In genomic region chrX:164291147-164291546, GRCm38 (mm10) we compare ENCODE assay signal across 19 mouse cellular contexts. TPM values are rescaled to one million over a fixed set of nuclear protein-coding genes. Genes with fewer than 3 reads are reported as not detected.
A peak's percentile ranks its signal among the peaks of the same experiment; 100 is the strongest.
DNase-seq lines count a peak whose midpoint lies in the region; ATAC-seq and TF ChIP-seq lines count a peak whose summit lies in the region.
"Had no signal": no experiment of that assay in that cellular context is flagged by ENCODE, and none has a peak within 500 bp of the region (broad histone marks: within the 10 kb centered on the region; RNA-seq: fewer than 3 reads in every experiment).

No protein-coding gene starts in this region.

- no peak overlapping the region for H3K27ac ChIP-seq in lung, embryonic 14.5 days (ENCODE audit: low read depth)
- H3K27ac ChIP-seq in embryonic fibroblast, embryonic 13.5 days (ENCODE audit: insufficient read depth, low read length): 0 out of 2 replicates have a peak overlapping the region, but pooled peaks have one; percentile 26
- H3K27ac ChIP-seq: forebrain, embryonic 10.5 days; hindbrain, embryonic 15.5 days; midbrain, embryonic 12.5 days had no signal

- DNase-seq in gastrocnemius, adult 18-20 months (ENCODE audit: low spot score): peak; percentile 28
- DNase-seq in gastrocnemius, postnatal 14 days: no peak
- DNase-seq in lung, embryonic 14.5 days: peak; percentile 59
- no peak for DNase-seq in lung, postnatal 4 days
- DNase-seq in mesoderm, embryonic 11.5 days (ENCODE audit: low read depth, low spot score): peak; percentile 24
- no peak for DNase-seq in thymus, postnatal 0 days (ENCODE audit: low spot score)
- DNase-seq in kidney, postnatal 4 days: no peak
- DNase-seq: cerebellum, adult 18-20 months; layer of hippocampus, postnatal 36 days; right cerebral cortex, adult 18-20 months; thymus, postnatal 4 days had no signal

- H3K36me3 ChIP-seq in lung, embryonic 14.5 days (ENCODE audit: insufficient read depth): no peaks in the 10 kb centered on the region
- H3K36me3 ChIP-seq: forebrain, embryonic 10.5 days; hindbrain, embryonic 15.5 days; midbrain, embryonic 12.5 days had no signal

- no peak overlapping the region for H3K4me3 ChIP-seq in lung, embryonic 14.5 days (ENCODE audit: low read depth, low read length)
- H3K4me3 ChIP-seq in embryonic fibroblast, embryonic 13.5 days (ENCODE audit: insufficient read depth, low read length): no peak overlapping the region
- H3K4me3 ChIP-seq: forebrain, embryonic 10.5 days; hindbrain, embryonic 15.5 days; midbrain, embryonic 12.5 days; myocyte had no signal

- no peak overlapping the region for H3K9ac ChIP-seq in lung, embryonic 14.5 days
- H3K9ac ChIP-seq: hindbrain, embryonic 15.5 days; midbrain, embryonic 12.5 days had no signal

- no peaks in the 10 kb centered on the region for H3K4me1 ChIP-seq in lung, embryonic 14.5 days (ENCODE audit: insufficient read depth)
- H3K4me1 ChIP-seq in embryonic fibroblast, embryonic 13.5 days (ENCODE audit: control insufficient read depth, insufficient read depth, low read length): no peaks in the 10 kb centered on the region
- H3K4me1 ChIP-seq: forebrain, embryonic 10.5 days; hindbrain, embryonic 15.5 days; midbrain, embryonic 12.5 days had no signal

- WGBS in lung, embryonic 14.5 days: 26% methylated on average over 5 of the region's 5 CpGs

- H3K9me3 ChIP-seq in lung, embryonic 14.5 days (ENCODE audit: low read depth, low read length): no peaks in the 10 kb centered on the region
- H3K9me3 ChIP-seq: forebrain, embryonic 10.5 days; hindbrain, embryonic 15.5 days; midbrain, embryonic 12.5 days had no signal

- no peak for ATAC-seq in lung, embryonic 14.5 days (ENCODE audit: insufficient read depth)
- ATAC-seq: intestine, postnatal 0 days; Patski had no signal

- H3K4me2 ChIP-seq in lung, embryonic 14.5 days: no peak overlapping the region
- H3K4me2 ChIP-seq: heart, embryonic 11.5 days; hindbrain, embryonic 15.5 days; midbrain, embryonic 12.5 days had no signal

- intact Hi-C loops in gastrocnemius, postnatal 14 days (cut with DNase I; ENCODE audit: low total_unique reads): no loop called here

- TF ChIP-seq POLR2A in embryonic fibroblast, embryonic 13.5 days (IDR thresholded peaks at IDR 0.05; ENCODE audit: low read depth, low read length): no peak

- no peak for TF ChIP-seq CTCF in lung, embryonic 14.5 days (IDR thresholded peaks at IDR 0.05; ENCODE audit: low read depth)
- no peak for TF ChIP-seq CTCF in embryonic fibroblast, embryonic 13.5 days (IDR thresholded peaks at IDR 0.05; ENCODE audit: borderline replicate concordance, insufficient read depth, low read length)

- H3K27me3 ChIP-seq in lung, embryonic 14.5 days (ENCODE audit: insufficient read depth, low read length): no peaks in the 10 kb centered on the region
- H3K27me3 ChIP-seq: hindbrain, embryonic 15.5 days had no signal

RNA-seq across cellular contexts. Expression of gene Pir, which starts 22.0 kb away (rescaled TPM):
- 1 to 10 TPM; 2.9 to 6.0 TPM for total RNA-seq in gastrocnemius, adult 18-20 months (2021)
- 1 to 10 TPM; 1.0 to 2.5 TPM for total RNA-seq in gastrocnemius, postnatal 14 days (2021)
- polyA plus RNA-seq in lung, embryonic 14.5 days (2014; fragmentation: Nextera tagmentation; extraction: Ambion mirVana): 15.1 and 15.9 TPM in 2 replicates
- polyA plus RNA-seq in embryonic fibroblast, embryonic 13.5 days (2011; ENCODE audit: insufficient read length, low read depth, missing spikeins): 11.8 and 14.6 TPM in 2 replicates
- polyA plus RNA-seq in thymus, postnatal 0 days (2015; fragmentation: Nextera tagmentation; extraction: Ambion mirVana): 5.6 and 6.8 TPM in 2 replicates
- polyA plus RNA-seq: Patski had no signal

RNA-seq across cellular contexts. Expression of gene Bmx, which starts 33.2 kb away (rescaled TPM):
- under 1 TPM; 0.27 to 0.33 TPM for total RNA-seq in gastrocnemius, adult 18-20 months (2021)
- under 1 TPM; 0.44 to 0.86 TPM for total RNA-seq in gastrocnemius, postnatal 14 days (2021)
- 0.66 and 1.1 TPM in 2 replicates for polyA plus RNA-seq in lung, embryonic 14.5 days (2014; fragmentation: Nextera tagmentation; extraction: Ambion mirVana)
- not detected in 2 replicates for polyA plus RNA-seq in embryonic fibroblast, embryonic 13.5 days (2011; ENCODE audit: insufficient read length, low read depth, missing spikeins)
- polyA plus RNA-seq in thymus, postnatal 0 days (2015; fragmentation: Nextera tagmentation; extraction: Ambion mirVana): 0.39 and 0.72 TPM in 2 replicates
- polyA plus RNA-seq: myocyte, Patski had no signal

Comparison
In these comparisons a context has a peak if more than half of its experiments do, and no peak if none do; other contexts are left out.
1. DNase-seq: peak in gastrocnemius, adult 18-20 months (single experiment), lung, embryonic 14.5 days (single experiment) and mesoderm, embryonic 11.5 days (single experiment); none in gastrocnemius, postnatal 14 days (single experiment), lung, postnatal 4 days (0 of 2), thymus, postnatal 0 days (single experiment) and kidney, postnatal 4 days (0 of 2).